Mouse (Mus musculus): ENCODE measurements around the gene Npnt. TPM values are rescaled to one million over a fixed set of nuclear protein-coding genes. Genes with fewer than 3 reads are reported as not detected.

Gene Npnt
- 6.8 and 9.0 TPM in 2 replicates for total RNA-seq (2014; rRNA removed)
- polyA plus RNA-seq (2015; fragmentation: Nextera tagmentation; extraction: Ambion mirVana) = 9.0 and 14.3 TPM in 2 replicates

DNA sequence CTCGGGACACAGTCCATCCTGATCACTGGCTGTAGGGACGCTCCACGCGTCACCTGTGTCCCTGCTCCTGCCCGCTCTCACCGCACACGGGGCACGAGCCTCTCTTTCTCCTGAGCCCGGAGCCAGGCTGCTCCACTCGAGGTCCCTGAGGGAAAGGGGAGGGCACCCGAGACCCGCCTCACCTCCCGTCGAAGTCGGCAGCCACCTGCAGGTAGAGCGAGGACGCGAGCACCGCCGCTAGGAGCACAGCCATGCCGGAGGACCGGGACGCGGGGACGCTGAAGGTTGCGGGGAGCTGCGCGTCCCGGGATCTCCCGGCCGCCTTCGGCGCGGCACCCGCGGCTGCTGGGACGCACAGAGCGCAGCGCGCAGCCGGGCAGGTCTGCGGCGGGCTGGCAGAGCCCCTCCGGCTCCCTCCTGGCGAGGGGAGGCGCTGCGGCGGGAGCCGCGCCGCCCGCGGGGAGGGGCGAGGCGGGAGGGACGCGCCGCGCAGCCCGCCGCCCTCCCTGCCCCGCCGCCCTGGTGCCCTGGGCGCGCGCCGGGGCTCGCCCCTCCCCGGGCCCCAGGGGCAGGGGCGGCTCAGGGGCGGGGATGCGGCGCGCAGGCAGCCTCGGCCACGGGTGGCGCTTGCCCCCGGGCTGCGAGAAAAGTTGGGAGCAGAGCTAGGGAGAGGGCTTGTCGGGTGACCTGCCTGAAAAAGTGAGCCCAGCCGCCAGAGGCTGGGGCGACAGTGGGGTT lies at the start of gene Npnt:
Gene Npnt (minus strand): TSS at position 501 of the 738 bp plus-strand sequence.
- ATAC-seq (peak; percentile 84), DNase-seq (peak; percentile 51)
- 0% methylated on average over 64 of the region's 82 CpGs for WGBS
- Histone ChIP-seq H3K9me3 (ENCODE audit: low read length) (no peaks in the 10 kb centered on the region), H3K4me2 (ENCODE audit: low read depth) (peak within 1 kb of the TSS; percentile 94), H3K27me3 (ENCODE audit: insufficient read depth, low read length) (no peaks in the 10 kb centered on the region), H3K4me1 (ENCODE audit: insufficient read depth) (no peaks in the 10 kb centered on the region), H3K36me3 (ENCODE audit: insufficient read depth) (no peaks in the 10 kb centered on the region), H3K4me3 (ENCODE audit: low read depth, low read length) (peak within 1 kb of the TSS; percentile 65), H3K9ac (peak within 1 kb of the TSS; percentile 56), H3K27ac (ENCODE audit: low read depth, low read length) (no peak within 1 kb of the TSS)
- TF ChIP-seq CTCF (IDR thresholded peaks at IDR 0.05; ENCODE audit: low read depth) = peak; percentile 59

DNA sequence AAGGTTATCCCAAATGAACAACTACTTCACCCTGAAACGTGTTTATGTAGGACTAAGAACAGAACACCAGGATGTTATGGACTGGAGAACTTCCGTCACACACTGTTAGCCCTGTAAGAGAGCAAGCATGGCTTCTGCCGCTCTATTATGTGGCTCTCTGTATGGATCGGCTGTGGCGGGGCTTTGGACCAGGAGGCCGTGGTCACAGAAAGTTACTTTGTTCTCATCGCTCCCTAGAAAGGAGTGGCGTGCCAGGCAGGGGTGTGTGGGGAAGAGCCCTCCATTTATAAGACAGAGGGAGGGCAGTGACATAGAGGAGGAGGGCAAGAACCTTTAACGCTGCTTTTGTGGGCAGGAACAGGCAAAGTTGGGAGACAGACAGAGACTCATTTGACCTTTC lies 46.2 kb upstream of the Npnt start:
- Histone ChIP-seq H3K4me2 (ENCODE audit: low read depth) (no peak overlapping the region), H3K27me3 (ENCODE audit: insufficient read depth, low read length) (no peaks in the 10 kb centered on the region), H3K4me3 (ENCODE audit: low read depth, low read length) (no peak overlapping the region), H3K4me1 (ENCODE audit: insufficient read depth) (no peaks in the 10 kb centered on the region), H3K9ac (no peak overlapping the region), H3K27ac (ENCODE audit: low read depth, low read length) (no peak overlapping the region), H3K36me3 (ENCODE audit: insufficient read depth) (no peaks in the 10 kb centered on the region), H3K9me3 (ENCODE audit: low read length) (no peaks in the 10 kb centered on the region)
- TF ChIP-seq CTCF (IDR thresholded peaks at IDR 0.05; ENCODE audit: low read depth) = no peak
- WGBS = 68% methylated on average over 9 of the region's 9 CpGs
- no peak for DNase-seq
- peak; percentile 16; the same call in 1 of the 2 replicates for ATAC-seq

DNA sequence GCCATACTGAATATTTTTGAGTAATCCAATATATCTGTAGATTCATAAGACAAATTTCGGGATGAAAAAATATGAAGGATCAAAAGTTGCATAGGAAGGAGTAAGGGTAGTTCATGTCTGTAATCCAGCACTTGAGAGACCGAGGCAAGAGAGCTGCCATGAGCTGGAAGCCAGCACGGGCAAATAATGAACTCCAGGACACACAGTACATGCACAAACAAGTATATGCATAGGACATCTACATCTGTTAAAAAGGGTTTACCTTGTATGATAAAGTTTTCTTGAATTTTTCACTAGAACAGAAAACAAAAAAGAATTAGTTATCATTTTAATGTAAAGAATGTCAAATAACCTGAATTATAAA lies 45.8 kb upstream of the Npnt start:
- Histone ChIP-seq H3K4me3 (ENCODE audit: low read depth, low read length) (no peak overlapping the region), H3K4me2 (ENCODE audit: low read depth) (no peak overlapping the region), H3K9me3 (ENCODE audit: low read length) (no peaks in the 10 kb centered on the region), H3K27ac (ENCODE audit: low read depth, low read length) (no peak overlapping the region), H3K9ac (no peak overlapping the region), H3K27me3 (ENCODE audit: insufficient read depth, low read length) (no peaks in the 10 kb centered on the region), H3K36me3 (ENCODE audit: insufficient read depth) (no peaks in the 10 kb centered on the region), H3K4me1 (ENCODE audit: insufficient read depth) (no peaks in the 10 kb centered on the region)
- 92% methylated on average over 3 of the region's 3 CpGs for WGBS
- TF ChIP-seq CTCF (IDR thresholded peaks at IDR 0.05; ENCODE audit: low read depth) = no peak
- DNase-seq (no peak), ATAC-seq (no peak)

DNA sequence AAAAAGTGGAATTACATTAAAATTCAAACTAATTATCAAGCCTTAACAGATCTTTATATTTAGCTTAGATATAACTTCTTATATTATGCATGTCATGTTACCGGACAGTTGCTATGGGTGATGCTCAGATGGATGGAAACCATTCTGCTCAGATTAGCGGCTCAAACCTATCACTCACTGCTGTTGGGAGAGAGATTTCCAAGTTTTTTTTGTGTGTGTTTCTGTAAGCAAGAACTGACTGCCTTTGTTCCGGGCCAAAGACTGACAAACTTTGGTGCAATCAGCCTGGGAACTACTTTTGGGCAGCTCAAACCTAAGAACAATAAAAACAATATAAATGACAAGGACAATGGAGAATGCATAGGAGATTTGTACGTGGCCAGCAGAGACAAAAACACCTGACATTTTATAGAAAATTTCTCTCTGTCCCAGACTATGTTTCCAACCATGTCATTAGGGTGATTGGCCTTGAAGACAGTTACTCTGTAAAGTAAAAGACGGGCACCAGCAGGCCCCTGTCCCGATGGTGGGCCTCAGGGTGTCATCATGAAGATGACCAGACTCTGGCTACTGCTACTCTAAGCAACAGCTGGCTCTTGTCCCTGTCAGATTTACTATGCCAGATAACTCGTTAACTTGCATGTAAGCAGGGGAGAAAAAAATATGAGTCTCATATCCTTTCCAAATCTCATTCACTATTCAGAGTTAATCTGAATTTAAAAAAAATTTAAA lies 45.2 kb upstream of the Npnt start:
- DNase-seq = no peak
- ATAC-seq = no peak
- H3K27ac ChIP-seq (ENCODE audit: low read depth, low read length) = no peak overlapping the region
- no peak overlapping the region for H3K4me2 ChIP-seq (ENCODE audit: low read depth)
- H3K36me3 ChIP-seq (ENCODE audit: insufficient read depth) = no peaks in the 10 kb centered on the region
- no peaks in the 10 kb centered on the region for H3K9me3 ChIP-seq (ENCODE audit: low read length)
- no peak for TF ChIP-seq CTCF (IDR thresholded peaks at IDR 0.05; ENCODE audit: low read depth)
- 67% methylated on average over 7 of the region's 7 CpGs for WGBS
- H3K4me1 ChIP-seq (ENCODE audit: insufficient read depth) = no peaks in the 10 kb centered on the region
- no peak overlapping the region for H3K9ac ChIP-seq
- H3K4me3 ChIP-seq (ENCODE audit: low read depth, low read length) = no peak overlapping the region
- H3K27me3 ChIP-seq (ENCODE audit: insufficient read depth, low read length) = no peaks in the 10 kb centered on the region

DNA sequence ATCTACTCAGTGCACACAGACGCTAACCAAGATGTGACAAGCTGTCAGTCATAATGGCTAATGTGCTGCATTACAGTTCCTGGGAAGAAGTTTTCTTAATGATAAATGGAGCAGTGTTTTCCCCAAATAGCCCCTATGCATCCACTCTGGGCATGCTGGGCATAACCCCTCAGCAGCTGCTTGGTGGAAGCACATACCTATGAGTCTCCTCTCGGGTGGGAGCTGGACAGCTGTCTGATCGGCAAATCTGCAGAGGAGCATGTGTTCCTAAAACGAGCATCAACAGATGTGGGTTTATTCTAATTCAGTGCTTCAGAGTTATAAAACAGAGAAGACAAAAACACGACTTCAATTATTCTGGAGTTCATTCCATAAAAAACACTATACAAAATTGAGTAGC lies 36.1 kb upstream of the Npnt start:
- TF ChIP-seq CTCF (IDR thresholded peaks at IDR 0.05; ENCODE audit: low read depth) = no peak
- H3K4me1 ChIP-seq (ENCODE audit: insufficient read depth) = no peaks in the 10 kb centered on the region
- no peak overlapping the region for H3K9ac ChIP-seq
- WGBS = 81% methylated on average over 5 of the region's 5 CpGs
- H3K9me3 ChIP-seq (ENCODE audit: low read length) = no peaks in the 10 kb centered on the region
- ATAC-seq = no peak
- H3K4me3 ChIP-seq (ENCODE audit: low read depth, low read length) = no peak overlapping the region
- H3K27me3 ChIP-seq (ENCODE audit: insufficient read depth, low read length) = no peaks in the 10 kb centered on the region
- no peaks in the 10 kb centered on the region; the same call in 1 of the 2 replicates for H3K36me3 ChIP-seq (ENCODE audit: insufficient read depth)
- no peak for DNase-seq
- no peak overlapping the region for H3K4me2 ChIP-seq (ENCODE audit: low read depth)
- no peak overlapping the region for H3K27ac ChIP-seq (ENCODE audit: low read depth, low read length)

DNA sequence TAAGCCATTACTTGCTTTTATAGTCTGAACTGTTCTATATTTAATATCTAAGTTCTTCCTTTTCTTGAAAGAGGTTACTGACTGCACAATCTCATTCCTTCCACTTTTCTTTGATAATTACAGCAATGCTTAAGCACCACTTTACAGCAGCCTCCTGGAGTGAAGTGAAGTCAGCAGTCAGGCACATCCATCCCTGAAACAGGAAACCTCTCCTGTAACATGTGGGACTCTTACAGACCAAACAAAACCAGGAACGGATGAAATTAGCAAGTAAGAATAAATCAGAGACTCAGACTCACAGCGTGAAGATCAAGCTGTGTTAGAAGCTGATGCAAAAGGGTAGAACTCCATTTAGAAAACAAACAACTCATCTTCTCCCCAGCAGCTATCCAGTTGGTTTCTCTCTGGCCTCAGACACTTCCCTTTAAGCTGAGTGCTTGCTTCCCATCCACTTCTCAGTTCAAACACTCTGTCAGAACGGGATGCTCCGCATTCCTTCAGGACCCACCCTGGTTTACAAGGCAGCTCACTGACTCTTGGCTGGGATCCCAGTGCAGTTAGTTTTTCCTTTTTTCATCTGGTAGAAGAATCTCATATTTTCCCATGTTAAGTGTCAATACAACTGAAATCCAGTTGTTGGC lies 33.9 kb upstream of the Npnt start:
- Histone ChIP-seq H3K9me3 (ENCODE audit: low read length) (no peaks in the 10 kb centered on the region), H3K4me2 (ENCODE audit: low read depth) (no peak overlapping the region), H3K27me3 (ENCODE audit: insufficient read depth, low read length) (no peaks in the 10 kb centered on the region), H3K4me1 (ENCODE audit: insufficient read depth) (no peaks in the 10 kb centered on the region), H3K4me3 (ENCODE audit: low read depth, low read length) (no peak overlapping the region), H3K27ac (ENCODE audit: low read depth, low read length) (no peak overlapping the region), H3K9ac (no peak overlapping the region), H3K36me3 (ENCODE audit: insufficient read depth) (no peaks in the 10 kb centered on the region; the same call in 1 of the 2 replicates)
- 60% methylated on average over 4 of the region's 4 CpGs for WGBS
- DNase-seq = no peak
- 0 out of 2 replicates have a peak, but pooled peaks have one; percentile 43 for ATAC-seq
- no peak for TF ChIP-seq CTCF (IDR thresholded peaks at IDR 0.05; ENCODE audit: low read depth)

All from forebrain, postnatal 0 days (tissue).